Mouse (Mus musculus) layer of hippocampus, adult 18-20 months (tissue): ENCODE measurements around the gene Elobl. TPM values are rescaled to one million over a fixed set of nuclear protein-coding genes. Genes with fewer than 3 reads are reported as not detected.
A peak's percentile ranks its signal among the peaks of the same experiment; 100 is the strongest.
"Not testable (repeated sequence)": the region's sequence is repeated elsewhere in the genome, so short reads cannot be mapped to it uniquely, and the experiment has no call there.

Experiments
- DNase-seq, 2 experiments: peaks; one replicate each; pipeline ENCODE4 v3.0.0; 2022; ENCODE audit warnings: low spot score in 2 of 2
- long read RNA-seq: library from polyadenylated mRNA; stranded (forward); transcript quantifications from one replicate; pipeline ENCODE4 v2.0.0, GENCODE M21; 2021
- total RNA-seq, 2 experiments: library from RNA; stranded (reverse); gene quantifications; 2 replicates each; pipeline ENCODE4 v1.2.3; 2021

Gene Elobl
- total RNA-seq = not detected
- long read RNA-seq = 0 reads

DNA sequence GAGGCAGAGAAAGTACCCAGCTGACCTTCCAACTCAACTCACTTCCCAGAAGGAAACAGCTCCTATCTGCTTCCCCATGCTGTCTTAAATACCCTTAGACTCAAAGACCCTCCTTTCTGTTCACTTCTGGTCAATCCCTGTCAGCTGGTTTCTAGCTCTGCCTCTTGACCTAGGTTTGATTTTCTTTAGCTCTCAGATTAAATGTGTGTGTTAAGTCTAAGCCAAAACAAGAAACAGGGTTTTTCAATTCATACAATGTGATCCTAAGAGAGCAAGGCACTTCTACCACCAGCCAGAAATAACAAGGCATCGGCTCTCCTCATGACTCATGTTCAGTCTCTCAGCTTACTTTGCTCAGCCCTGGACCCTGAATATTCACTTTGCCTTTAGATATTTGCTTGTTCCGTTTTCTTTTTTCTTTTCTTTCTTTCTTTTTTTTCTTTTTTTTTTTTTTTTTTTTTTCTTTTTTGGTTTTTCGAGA is at the start of gene Elobl:
Elobl (minus strand) TSS at position 51 of the 481 bp plus-strand sequence.
- DNase-seq = no peak

DNA sequence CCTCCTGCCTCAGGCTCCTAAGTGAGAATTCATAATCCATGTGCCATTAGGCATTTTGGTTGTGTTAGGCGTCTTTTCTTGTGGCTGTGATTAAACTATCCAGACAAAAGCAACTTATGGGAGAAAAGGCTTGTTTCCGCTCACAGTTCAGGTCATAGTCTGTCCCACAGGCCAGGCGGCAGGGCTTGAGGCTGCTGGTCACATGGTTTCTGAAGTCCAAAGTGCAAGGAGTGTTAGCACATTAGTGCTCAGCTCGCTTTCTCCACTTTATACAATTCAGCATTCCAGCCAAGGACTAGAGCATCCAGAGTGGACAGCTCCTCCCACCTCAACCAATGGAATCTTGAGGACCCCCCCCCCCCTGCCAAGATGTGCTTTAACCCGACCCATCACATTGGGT is 45.5 kb upstream of the Elobl start:
- no peak for DNase-seq

DNA sequence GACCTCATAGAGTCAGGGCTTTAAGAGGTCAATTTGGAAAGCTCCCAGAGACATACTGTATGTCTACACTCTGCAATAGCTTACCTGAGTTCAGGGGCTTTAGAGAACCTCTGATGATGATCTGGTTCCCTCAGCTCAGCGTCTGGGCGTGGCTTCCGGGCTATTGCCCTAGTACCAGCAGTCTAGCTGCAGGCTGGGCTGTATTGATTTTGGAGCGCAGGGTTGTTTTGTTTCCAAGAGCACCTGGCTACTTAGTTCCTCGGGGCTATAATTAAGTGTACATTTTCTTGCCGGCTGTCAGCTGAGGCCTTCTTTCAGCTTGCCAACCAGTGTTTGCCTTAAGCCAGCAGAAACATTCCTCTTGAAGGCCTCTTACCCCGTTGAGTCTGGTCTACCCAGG is 42.8 kb upstream of the Elobl start:
- no peak for DNase-seq

DNA sequence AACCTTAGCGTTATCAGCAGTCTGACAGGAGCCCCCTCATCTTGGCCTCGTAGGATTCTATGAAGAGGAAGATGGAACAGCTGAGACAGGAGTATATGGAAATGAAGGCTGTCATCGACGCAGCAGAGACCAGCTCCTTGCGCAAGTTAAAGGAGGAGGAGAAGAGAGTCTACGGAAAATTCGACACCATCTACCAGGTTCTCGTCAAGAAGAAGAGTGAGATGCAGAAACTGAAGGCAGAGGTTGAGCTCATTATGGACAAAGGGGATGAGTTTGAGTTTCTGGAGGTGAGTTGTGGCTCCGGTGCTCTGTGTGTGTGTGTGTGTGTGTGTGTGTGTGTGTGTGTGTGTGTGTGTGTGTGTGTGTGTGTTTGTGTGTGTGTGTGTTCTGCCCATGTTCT is 42.3 kb upstream of the Elobl start:
- DNase-seq = no peak

DNA sequence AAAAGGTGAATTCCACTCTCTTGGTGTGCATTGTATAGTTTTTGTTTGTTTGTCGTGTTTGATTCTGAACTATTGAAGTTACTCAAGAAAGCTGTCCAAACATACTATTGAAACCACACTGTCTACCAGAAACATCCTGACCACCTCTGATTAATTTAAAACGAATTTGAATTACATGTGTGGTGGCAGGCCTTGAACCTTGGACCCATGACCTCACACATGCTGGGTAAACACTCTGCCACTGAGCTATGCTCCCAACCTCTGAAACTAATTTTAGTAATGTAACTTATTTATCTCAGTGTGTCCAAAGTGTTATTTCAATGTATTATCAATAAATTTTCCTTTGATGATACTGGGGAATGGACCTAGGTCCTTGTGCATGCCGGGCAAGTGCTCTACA is 40.9 kb upstream of the Elobl start:
- no peak for DNase-seq

DNA sequence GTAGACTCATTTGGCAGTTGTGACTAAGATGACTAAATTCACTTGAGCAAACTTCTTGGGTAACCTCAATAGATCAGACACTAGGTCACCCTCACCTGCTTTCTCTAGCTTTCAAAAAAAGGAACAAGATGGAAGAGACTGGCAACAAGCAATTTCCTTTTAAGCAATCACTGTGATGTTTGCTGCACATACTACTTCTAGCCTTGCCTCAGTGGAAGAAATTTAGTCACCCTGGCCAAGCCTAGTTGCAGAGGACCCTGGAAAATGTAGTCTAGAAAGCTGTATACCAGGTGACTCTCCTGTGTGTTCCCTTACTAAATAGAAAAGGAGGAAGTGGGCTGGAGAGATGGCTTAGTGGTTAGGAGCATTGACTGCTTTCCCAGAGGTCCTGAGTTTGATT is 39.7 kb upstream of the Elobl start:
- DNase-seq = no peak

DNA sequence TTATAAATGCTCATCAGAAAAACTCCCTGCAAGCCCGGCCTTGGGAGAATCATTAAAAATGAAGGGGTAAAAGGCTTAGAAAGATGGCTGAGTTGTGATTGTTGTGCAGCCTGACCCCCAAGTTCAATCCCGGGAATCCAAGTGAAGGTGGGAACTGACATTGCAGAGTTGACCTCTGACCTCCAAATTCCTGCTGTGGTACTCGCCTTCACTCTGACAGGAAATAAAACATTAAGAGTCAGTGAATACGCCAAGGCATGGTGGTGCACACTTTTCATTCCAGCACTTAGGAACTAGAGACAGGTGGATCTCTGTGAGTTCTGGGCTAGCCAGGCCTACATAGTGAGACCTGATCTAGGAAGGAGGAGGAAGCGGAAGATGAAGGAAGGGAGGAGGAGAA is 38.7 kb upstream of the Elobl start:
- no peak for DNase-seq

DNA sequence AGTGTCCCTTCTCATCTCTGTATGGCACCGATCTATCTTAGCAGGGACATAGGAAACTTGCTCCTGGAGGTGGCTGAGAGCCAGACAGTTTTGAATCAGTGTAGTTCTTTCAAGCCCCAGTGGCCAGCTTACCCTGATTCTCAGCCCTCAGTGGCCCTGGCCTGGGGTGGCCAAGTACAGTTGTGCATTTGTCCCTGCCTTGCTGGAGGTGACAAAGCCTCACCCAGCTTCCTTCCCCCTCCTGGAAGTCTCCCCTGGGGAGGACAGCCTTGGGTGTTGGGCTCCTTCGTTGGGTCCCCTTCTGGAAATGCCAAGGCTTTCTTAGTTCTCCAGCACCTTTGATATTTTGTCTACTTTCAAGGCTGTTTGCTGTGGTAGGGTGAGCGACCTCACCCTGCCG is 37.0 kb upstream of the Elobl start:
- no peak for DNase-seq

DNA sequence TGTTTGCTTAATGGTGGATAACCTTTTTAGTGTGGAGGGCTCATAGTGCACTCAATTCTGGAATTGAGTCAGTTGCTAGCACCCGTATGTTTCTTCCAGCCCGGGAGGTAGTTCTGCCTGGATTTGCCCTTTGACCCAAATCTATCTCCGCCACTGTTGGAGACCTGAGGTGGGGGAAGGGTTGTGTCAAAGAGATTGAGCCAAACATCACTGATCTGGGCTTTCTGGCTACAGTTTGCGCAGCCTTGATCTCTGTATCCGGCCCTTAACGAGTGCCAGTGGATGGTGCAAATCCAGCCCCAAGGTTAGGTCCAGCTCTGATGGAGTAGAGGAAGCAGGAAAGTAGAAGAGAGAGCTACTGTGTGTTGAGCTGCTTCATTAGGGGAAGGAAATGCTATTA is 36.3 kb upstream of the Elobl start:
- DNase-seq = no peak

DNA sequence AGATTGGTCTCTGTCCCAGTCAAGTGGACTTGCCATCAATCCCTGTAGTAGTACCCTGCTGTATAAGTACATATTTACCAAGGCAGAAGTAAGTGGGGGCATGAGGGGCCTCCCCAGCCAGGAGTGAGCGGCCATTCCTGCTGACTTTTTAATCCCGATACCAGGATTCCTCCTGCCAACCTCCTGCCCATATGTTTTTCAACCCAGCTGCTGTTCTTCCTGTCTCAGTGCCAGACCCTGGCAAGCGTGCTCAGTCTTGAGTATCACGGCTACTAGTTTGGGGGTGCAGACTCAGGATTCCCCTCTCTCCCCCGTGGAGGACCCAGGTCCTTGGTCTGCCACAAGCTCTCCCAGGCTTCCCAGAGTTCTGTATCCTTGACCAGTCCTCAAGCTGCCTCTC is 35.9 kb upstream of the Elobl start:
- no peak for DNase-seq

DNA sequence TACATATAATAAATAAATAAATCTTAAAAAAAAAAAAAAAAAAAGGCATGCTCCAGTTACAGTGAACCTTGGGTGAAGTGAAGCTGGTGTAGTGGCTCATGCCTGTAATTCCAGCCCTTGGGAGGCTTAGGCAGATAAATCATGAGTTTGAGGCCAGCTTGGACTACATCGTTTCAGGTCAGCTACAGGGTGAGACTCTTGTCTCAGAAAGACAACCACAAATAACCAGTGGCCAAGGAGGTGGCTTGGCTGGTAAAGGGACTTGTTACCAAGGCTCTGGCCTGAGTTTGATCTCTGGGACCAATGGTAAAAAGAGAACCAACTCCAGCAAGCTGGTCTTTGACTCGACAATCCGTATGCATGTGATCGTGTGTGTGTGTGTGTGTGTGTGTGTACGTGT is 35.3 kb upstream of the Elobl start:
- no peak for DNase-seq

DNA sequence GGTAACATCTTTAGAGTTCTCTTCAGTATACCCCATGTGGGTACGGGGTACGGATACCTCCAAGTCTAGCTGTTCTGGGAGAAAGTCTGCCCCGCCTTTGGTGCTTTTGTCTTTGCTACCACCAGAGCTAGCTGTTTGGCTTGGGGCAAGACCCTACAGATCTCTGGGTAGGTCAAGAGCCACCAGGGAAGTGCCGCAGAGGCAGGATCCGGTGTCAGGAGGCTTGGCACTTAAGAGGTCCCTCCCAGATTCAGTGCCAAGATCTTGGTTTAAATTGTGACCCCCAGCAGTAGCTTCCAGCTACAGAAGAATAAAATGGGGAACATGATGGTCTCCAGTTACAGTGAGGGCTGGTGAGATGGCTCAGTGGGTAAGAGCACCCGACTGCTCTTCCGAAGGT is 34.8 kb upstream of the Elobl start:
- DNase-seq = no peak

DNA sequence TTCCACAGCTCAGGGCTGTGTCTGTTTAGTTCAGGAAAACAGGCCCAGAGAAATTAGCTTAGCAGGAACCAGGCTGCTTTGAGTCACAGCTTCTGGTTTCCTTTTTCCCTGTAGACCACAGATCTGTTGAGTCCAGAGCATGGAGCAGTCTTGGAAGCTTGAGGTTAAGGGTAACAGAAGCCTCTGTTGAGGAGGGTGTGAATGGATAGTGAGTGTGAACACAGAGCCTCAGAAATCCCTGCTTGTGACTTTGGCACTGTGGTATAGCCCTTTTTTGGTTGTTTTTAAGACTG is 33.7 kb upstream of the Elobl start:
- DNase-seq = no peak

DNA sequence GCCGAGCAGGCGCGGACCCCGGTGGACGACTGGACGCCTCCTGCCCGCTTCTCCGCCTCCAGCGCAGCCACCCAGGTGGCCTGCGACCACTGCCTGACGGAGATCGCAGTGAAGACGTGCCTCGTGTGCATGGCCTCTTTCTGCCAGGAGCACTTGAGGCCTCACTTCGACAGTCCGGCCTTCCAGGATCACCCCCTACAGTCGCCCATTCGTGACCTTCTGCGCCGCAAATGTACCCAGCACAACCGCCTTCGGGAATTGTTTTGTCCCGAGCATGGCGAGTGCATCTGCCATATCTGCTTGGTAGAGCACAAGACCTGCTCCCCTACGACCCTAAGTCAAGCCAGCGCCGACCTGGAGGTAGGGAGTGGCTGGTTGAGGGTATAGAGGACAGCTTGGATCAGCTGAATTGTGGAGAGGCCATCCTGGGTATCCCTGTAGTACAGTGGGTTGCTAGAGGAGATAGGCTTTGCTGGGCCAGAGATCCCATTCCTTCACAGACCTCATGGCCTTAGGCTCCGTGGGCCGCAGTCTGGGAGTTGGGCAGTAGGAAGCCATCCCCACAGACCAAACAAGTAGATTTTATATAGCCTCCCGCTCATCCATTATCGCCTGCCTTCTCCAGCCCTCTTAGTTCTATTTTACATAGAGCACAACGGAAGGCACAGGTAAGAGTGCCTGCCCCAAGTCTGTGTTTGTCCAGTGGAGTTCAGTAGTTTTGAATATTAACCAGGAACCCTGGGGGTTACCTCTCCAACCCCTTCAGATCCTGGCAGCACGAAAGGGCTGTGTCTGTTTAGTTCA is 33.2 kb upstream of the Elobl start:
- no peak for DNase-seq

DNA sequence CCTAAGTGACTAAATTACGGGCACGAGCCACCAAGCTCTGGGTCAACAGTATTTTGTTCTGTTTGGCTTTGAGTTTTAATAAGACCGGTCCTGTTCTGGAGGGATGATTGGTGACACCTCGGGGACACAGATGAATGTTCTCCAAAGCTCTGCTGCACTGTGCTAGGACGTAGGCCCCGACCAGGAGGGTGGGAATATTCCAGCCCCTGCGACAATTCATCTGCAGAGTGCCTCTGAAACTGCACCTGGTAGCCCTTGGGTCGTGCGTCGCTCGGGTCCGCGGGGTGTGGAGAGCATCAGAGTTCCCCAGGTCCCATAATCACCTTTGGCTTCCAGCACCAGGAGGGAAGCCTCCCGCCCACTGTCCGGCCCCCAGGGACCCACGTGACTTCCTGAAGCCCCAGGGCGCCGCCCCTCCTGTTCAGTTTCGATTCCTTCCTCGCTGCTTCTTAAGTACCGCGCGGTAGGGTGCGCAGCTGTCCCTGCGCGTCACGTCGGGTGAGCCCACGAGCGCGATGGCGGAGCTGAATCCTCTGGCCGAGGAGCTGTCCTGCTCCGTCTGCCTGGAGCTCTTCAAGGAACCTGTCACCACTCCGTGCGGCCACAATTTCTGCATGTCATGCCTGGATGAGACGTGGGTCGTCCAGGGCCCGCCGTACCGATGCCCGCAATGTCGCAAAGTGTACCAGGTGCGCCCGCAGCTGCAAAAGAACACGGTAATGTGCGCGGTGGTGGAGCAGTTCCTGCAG is 32.4 kb upstream of the Elobl start, which contains the start of gene Trim25:
Trim25 (plus strand) TSS at position 403 of the 749 bp plus-strand sequence.
- peak; percentile 18 to 35 for DNase-seq

DNA sequence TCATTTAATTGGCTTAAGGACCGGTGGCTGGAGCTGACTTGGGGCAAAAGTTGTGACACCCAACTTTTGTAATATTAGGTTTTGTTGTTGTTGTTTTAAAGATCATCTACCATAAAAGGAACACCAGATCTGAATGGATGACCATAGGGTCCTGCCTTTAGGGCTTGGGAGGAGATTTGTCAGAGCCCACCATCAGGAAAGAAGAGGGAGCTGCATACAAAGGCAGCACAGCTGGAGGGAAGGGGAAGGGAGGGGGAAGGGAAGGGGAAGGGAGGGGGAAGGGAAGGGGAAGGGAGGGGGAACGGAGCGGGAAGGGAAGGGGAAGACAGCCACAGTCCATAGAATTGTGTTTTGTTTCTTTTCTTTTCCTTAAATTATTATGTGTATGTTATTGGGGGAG is 31.7 kb upstream of the Elobl start:
- DNase-seq = no peak

DNA sequence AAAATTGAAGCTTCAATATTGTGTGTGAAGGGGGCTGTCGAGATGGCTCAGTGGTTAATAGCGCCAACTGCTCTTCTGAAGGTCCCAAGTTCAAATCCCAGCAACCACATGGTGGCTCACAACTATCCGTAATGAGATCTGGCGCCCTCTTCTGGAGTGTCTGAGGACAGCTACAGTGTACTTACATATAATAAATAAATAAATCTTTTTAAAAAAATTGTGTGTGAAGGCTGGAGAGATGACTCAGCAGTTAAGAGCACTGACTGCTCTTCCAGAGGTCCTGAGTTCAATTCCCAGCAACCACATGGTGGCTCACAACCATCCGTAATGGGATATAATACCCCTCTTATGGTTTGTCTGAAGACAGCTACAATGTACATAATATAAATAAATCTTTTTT is 30.6 kb upstream of the Elobl start:
- DNase-seq = not testable (repeated sequence)

DNA sequence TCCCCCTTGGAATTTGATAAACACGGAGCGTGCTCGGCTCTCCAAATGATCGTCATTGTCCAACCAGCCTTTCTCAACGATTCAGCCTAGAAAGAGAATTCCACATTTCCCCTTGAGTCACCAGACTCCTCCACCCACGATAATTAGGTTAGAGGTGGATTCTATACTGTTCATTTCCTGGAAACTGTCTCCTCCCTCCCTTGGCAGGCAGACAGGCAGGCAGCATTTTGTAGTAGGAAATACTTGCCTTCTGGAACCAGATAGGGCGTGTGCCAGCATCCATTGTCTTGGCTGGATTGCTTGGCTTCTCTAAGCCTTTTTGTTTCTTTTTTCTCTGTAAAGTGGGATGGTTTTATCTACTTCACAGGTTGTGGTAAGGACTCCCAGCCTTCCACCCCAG is 29.7 kb upstream of the Elobl start:
- no peak for DNase-seq

DNA sequence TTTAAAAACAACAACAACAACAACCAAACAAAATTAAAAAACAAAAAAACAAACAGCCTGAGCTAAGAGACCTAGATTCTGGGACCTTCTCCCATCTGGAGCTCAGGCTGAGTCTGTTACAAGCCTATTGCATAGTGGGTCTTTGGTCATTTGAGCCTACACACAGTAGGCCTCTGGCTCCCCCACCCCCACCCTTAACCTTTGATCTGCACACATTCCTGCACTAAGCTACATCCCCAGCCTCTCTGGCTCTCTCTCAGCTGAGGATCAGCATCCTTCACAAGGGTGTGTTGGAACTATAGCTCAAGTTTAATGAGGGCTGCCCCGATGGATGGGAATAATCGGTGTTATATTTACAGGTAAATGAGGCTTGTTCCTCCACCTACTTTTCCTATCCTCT is 28.9 kb upstream of the Elobl start:
- no peak for DNase-seq

DNA sequence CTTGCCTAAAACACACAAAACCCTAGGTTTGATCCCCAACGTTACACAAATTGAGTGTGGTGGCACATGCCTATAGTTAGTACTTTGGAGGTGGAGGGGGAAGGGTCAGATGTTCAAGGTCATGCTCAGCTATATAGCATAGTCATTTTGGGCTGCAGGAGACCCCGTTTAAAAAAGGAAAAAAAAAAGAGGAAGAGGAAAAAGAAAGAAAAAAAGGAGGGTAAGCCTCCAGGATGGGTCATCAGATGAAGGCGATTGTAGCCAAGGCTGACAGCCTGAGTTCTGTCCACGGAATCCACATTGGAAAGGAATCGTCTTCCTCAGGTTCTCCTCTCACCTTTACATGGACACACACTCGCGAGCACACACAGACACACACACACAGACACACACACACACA is 27.8 kb upstream of the Elobl start:
- DNase-seq = no peak

DNA sequence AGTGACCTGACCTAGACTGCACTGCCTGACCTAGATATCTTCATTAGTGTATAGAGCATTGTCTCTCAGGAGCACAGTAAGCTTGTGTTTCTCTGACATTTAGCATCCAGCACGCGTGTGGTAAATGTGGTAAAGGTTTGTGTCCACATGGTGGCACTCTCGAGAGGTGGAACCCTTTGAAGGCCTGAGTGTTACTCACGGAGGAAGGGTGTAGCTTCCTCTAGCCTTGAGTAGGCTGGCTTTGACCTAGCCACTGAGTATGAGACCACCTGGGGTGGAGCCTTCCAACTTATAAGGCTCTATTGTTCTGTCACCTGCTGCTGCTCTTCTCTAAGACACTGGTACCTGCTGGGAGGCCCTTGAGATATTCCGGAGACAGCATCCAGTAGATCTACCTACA is 26.9 kb upstream of the Elobl start:
- peak in 1 of 2 experiments; percentile 57 for DNase-seq

DNA sequence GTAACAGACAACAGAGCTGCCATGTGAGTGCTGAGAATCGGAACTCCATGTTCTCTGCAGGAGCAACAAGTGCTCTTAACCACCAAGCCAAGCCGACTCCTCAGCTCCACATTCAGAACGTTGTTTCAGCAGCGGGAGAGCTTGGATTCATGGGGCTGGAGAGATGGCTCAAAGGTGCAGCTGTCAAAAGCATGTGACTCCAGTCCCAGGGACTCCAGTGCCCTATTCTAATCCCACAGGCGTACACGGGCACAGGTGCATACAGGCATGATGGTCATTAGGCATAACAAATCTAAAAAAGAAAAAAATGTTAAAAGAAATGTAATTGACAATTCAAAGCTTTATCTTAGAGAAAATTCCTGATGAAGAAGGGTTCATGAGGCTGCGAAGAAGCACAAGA is 26.5 kb upstream of the Elobl start:
- DNase-seq = no peak

DNA sequence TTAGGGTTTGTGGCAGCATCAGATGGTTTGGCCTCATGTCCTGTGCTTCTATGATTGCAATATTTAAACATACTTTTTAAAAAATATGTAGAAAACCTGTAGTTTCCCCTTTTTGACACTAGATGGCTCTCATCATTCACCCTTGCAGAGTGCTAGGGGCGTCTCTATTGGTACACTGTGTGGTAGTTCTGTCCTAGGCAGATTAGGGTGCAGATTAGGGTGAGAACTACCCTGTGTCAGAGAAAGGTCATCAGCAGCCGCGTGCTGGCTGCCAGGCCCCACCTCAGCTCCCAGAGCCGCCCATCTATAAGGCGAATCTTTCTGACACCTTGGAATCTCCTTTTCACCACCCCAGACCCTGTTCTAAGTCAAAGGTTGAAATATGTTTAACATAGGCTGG is 22.8 kb upstream of the Elobl start:
- DNase-seq = no peak
